Mouse (Mus musculus) midbrain, embryonic 14.5 days (tissue): ENCODE data around the gene Akap6. TPM values are rescaled to one million over a fixed set of nuclear protein-coding genes. Genes with fewer than 3 reads are reported as not detected.
A peak's percentile ranks its signal among the peaks of the same experiment; 100 is the strongest.

Experiments
- ATAC-seq: fragments of 200-750 bp; cut with Nextera tagmentation; 2 replicates; pipeline ENCODE4 v1.8.0; 2017; ENCODE audit warnings: moderate number of reproducible peaks, moderate library complexity; ENCODE audit not compliant: low FRiP score, low TSS enrichment
- DNase-seq: peaks from one replicate; pipeline ENCODE4 v3.0.0-alpha.2; 2015
- H3K27ac ChIP-seq: fragments of 300-500 bp; sonication (generic); replicated peaks from 2 replicates; pipeline ENCODE4 v1.5.1; 2014; ENCODE audit warnings: mild to moderate bottlenecking, low read depth, low read length, moderate library complexity
- H3K27me3 ChIP-seq: fragments of 300-500 bp; sonication (generic); 2 replicates; pipeline ENCODE4 v1.6.1; 2014; ENCODE audit warnings: low read length, control low read depth, mixed read lengths; ENCODE audit not compliant: control insufficient read depth, insufficient read depth
- H3K36me3 ChIP-seq: fragments of 300-500 bp; sonication (generic); 2 replicates; pipeline ENCODE4 v1.6.1; 2014; ENCODE audit warnings: low read length, control low read depth; ENCODE audit not compliant: control insufficient read depth, insufficient read depth
- H3K4me1 ChIP-seq: fragments of 300-500 bp; sonication (generic); 2 replicates; pipeline ENCODE4 v1.6.1; 2014; ENCODE audit warnings: mild to moderate bottlenecking, antibody characterized with exemption, low read length, control low read depth; ENCODE audit not compliant: control insufficient read depth, insufficient read depth
- H3K4me2 ChIP-seq: fragments of 300-500 bp; sonication (generic); 2 replicates; pipeline ENCODE4 v1.6.1; 2014; ENCODE audit warnings: mild to moderate bottlenecking, low read length, moderate library complexity
- H3K4me3 ChIP-seq: fragments of 300-500 bp; sonication (generic); replicated peaks from 2 replicates; pipeline ENCODE4 v1.5.1; 2014; ENCODE audit warnings: low read depth, low read length
- H3K9ac ChIP-seq: fragments of 300-500 bp; sonication (generic); replicated peaks from 2 replicates; pipeline ENCODE4 v1.6.1; 2014; ENCODE audit warnings: mild to moderate bottlenecking, low read length, moderate library complexity
- H3K9me3 ChIP-seq: fragments of 300-500 bp; sonication (generic); 2 replicates; pipeline ENCODE4 v1.6.1; 2016; ENCODE audit warnings: low read length, control low read depth, mixed read lengths; ENCODE audit not compliant: control insufficient read depth
- WGBS: fragments of 180-500 bp; shearing (Covaris S2); extraction: QIAGEN DNeasy Blood & Tissue Kit; methylation state at CpG from one replicate; pipeline ENCODE4 v1.1.7; 2014; 5-methylcytosine and 5-hydroxymethylcytosine counted together
- polyA plus RNA-seq: library from polyadenylated mRNA; unstranded; fragments of >200 nt; fragmentation: Nextera tagmentation; extraction: Ambion mirVana; gene quantifications from 2 replicates; pipeline ENCODE4 v1.2.1, GENCODE M21; 2014

The Akap6 gene
- polyA plus RNA-seq, result 27.2 and 35.2 TPM in 2 replicates

DNA sequence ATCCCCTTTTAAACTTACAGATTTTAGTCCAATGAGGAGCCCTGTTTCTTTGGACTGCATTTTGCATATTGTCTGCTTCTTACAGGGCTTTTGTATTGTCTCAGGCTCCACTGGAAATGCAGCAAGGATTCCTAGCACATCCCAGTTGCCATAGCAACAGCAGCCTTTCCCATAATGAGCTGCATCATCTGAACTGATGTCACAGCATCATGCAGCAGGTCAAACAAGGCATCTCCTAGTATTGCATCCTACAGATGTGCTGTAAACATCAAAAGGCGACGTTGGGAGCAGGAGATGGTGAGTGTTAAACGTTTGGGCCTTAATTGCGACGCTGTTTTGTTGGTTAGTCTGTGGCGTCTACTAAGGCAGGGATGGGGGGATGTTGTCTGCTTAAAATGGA is at the start of gene Akap6:
Gene Akap6, plus strand, starts transcription at position 238 of the 400 bp plus-strand sequence.
- H3K4me2 ChIP-seq, result peak within 1 kb of the TSS; percentile 83
- 3% methylated on average over 6 of the region's 6 CpGs for WGBS
- ATAC-seq (peak; percentile 84), DNase-seq (peak; percentile 98)
- peak within 1 kb of the TSS; percentile 64 for H3K4me3 ChIP-seq
- H3K4me1 ChIP-seq, result peaks cover 31% of the 10 kb centered on the region
- H3K27me3 ChIP-seq, result no peaks in the 10 kb centered on the region
- no peaks in the 10 kb centered on the region for H3K9me3 ChIP-seq
- H3K9ac ChIP-seq, result peak within 1 kb of the TSS; percentile 62
- no peaks in the 10 kb centered on the region for H3K36me3 ChIP-seq
- peak within 1 kb of the TSS; percentile 92 for H3K27ac ChIP-seq

DNA sequence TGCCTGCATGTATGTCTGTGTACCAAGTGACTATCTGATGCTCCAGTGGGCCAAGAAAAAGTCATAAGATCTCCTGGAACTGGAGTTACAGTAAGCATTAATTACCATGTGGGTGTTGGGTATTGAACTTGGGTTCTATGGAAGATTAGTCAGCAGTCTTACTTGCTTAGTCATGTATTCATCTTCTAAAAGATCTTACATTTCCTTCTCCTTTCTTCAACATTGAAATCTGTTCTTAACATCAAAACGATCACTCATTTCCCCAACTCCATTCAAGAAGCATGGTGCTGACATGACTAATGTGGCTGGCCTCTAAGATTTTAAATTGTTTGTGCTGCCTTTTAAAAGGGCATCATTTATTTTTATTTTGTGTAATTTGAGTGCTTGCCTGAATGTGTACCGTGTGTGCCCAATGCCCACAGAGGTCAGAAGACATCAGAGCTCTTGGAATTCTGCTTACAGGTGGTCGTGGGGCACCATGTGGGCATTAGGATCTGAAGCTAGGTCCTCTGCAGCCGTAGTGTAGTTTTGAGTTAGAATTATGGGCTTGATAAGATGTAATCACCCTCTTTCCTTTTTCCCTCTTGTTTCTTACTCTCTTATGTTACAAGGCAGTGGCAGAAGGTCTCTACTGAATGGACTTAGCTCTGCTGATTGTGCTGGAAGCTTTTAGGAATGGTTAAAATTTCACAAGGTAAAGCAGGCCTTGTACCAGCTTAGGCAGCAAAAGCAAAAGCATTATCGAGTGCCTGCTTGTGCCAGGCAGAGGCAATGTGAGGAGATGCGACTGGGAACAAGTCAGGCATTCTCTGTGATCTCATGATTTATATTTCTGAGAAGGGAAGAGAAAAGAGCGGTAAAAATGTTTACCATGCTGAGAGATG is 36.0 kb upstream of the Akap6 start:
- H3K9ac ChIP-seq, result no peak overlapping the region
- DNase-seq, result no peak
- no peaks in the 10 kb centered on the region for H3K9me3 ChIP-seq
- ATAC-seq, result no peak
- no peak overlapping the region for H3K4me3 ChIP-seq
- no peaks in the 10 kb centered on the region for H3K4me1 ChIP-seq
- no peak overlapping the region for H3K4me2 ChIP-seq
- H3K36me3 ChIP-seq, result no peaks in the 10 kb centered on the region
- H3K27ac ChIP-seq, result no peak overlapping the region
- no peaks in the 10 kb centered on the region for H3K27me3 ChIP-seq
- 92% methylated on average over 7 of the region's 7 CpGs for WGBS

DNA sequence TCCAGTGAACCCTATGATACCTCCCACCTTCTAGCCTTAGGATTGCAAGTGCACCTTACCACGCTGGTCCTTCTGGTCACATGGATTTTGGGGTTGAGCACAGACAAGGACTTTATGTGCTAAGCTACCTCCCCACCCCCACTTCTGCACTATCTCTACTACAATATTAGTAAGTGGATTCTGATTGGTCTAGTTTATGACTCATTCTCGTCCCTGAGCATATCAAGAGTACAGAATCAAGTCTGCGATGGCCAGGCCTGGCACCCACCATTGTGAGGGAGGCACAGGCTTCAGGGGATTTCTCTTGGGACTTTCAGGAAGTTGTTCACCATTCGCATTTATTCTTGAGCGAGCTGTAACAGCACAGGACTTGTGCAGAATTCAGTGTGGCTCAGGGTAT is 34.2 kb upstream of the Akap6 start:
- H3K4me1 ChIP-seq, result no peaks in the 10 kb centered on the region
- H3K36me3 ChIP-seq, result no peaks in the 10 kb centered on the region
- H3K9ac ChIP-seq, result no peak overlapping the region
- no peak overlapping the region for H3K4me3 ChIP-seq
- no peak for ATAC-seq
- H3K4me2 ChIP-seq, result no peak overlapping the region
- no peak for DNase-seq
- H3K9me3 ChIP-seq, result no peaks in the 10 kb centered on the region
- no peak overlapping the region for H3K27ac ChIP-seq
- 86% methylated on average over 5 of the region's 5 CpGs for WGBS
- no peaks in the 10 kb centered on the region for H3K27me3 ChIP-seq

DNA sequence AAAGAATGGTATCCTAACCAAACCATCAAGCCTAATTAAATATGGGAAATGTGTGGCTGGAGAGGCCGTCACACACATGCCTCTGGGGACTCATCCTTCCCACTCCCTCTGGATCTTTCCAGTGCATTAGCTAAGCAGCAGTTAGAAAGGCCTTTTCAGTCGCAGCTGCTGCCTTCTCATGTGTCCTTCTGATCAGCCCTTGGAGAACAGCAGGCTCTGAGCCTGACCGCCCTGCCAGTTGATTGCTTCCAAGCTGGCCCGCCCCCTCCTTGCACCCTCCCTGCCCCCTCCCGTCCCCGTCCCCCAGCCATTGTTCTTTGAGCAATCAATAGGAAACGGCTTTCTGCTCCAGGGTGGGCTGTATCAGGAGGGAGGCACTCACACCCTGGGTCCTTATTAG is 27.7 kb upstream of the Akap6 start:
- Histone ChIP-seq H3K9ac (no peak overlapping the region), H3K4me3 (no peak overlapping the region), H3K4me1 (peaks cover 8% of the 10 kb centered on the region), H3K36me3 (no peaks in the 10 kb centered on the region), H3K9me3 (no peaks in the 10 kb centered on the region), H3K27me3 (no peaks in the 10 kb centered on the region), H3K27ac (peak overlapping the region; percentile 22), H3K4me2 (no peak overlapping the region)
- 1% methylated on average over 7 of the region's 7 CpGs for WGBS
- DNase-seq, result peak; percentile 72
- ATAC-seq, result peak; percentile 83

DNA sequence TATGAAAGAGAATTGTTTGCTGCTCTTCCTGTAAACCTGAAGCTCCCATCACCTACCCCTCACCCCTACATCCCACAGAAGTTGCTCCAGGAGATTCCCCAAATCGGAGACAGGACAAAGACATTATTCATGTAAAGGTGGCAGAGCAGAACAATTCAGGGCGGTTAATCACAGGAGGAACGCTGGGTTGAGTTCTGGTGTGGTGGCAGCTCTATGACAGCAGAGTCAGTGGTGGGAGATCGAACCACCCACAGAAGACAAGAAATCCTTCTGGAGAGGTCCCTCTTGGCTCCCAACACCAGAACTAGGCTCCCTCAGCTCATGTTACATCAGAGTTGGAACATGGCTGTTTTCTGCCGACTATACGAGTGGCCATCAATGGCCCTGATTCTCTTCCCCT is 27.2 kb upstream of the Akap6 start:
- Histone ChIP-seq H3K9ac (no peak overlapping the region), H3K4me2 (no peak overlapping the region), H3K27me3 (no peaks in the 10 kb centered on the region), H3K9me3 (no peaks in the 10 kb centered on the region), H3K4me1 (peaks cover 8% of the 10 kb centered on the region), H3K27ac (peak overlapping the region; percentile 22), H3K4me3 (no peak overlapping the region), H3K36me3 (no peaks in the 10 kb centered on the region)
- WGBS, result 21% methylated on average over 6 of the region's 6 CpGs
- no peak for DNase-seq
- no peak for ATAC-seq

DNA sequence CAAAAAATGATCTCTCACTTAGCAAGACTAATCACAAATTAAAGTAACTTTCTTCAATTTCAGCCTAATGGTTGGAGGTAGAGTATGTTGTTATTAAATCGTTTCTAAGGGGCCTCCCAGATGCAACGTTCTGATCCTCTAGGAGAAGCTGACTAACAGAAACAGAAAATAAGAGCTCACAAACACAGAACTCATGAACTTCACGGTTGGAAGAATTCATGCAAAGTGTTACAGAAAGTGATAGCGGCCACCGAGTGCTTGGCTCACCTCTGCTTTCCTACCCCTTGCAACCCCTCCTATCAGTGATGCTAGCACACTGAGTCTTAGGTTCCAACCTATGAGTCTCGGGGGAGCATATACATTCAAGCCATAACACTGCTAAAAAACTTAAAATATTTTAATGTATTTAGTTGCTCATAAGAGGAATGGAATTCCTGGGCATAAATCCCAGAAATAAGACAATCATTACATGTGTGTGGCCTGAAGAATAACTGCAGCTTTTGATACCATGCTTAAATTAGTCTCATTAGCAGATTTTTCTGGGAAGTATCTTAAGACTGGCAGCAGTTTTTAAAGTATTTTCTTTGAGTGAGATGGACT is 25.7 kb upstream of the Akap6 start:
- Histone ChIP-seq H3K4me2 (no peak overlapping the region), H3K36me3 (no peaks in the 10 kb centered on the region), H3K4me1 (peaks cover 8% of the 10 kb centered on the region), H3K9me3 (no peaks in the 10 kb centered on the region), H3K27me3 (no peaks in the 10 kb centered on the region), H3K4me3 (no peak overlapping the region), H3K9ac (no peak overlapping the region), H3K27ac (no peak overlapping the region)
- no peak for DNase-seq
- 86% methylated on average over 6 of the region's 6 CpGs for WGBS
- no peak for ATAC-seq

DNA sequence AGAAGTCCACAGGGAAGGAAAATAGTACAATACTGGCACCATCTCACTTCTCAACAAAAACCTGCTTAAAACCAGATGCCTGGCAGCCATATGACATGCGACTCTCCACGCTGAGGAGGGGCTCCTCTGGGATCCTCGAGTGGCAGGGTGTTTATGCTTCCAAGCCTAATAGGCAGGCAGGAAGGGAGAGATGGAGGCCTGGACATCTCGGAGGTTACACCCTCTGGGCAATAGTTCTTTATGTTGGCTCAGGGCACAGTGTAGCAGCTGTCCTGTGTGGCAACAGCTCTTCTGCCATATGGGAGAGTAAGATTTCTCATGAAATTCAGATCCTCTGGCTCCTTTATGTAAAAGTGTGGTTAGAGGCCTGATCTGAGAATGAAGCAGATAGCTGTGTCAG is 24.2 kb upstream of the Akap6 start:
- Histone ChIP-seq H3K4me2 (no peak overlapping the region), H3K27me3 (no peaks in the 10 kb centered on the region), H3K9me3 (no peaks in the 10 kb centered on the region), H3K4me3 (no peak overlapping the region), H3K27ac (0 out of 2 replicates have a peak overlapping the region, but pooled peaks have one; percentile 45), H3K36me3 (no peaks in the 10 kb centered on the region), H3K4me1 (peaks cover 8% of the 10 kb centered on the region), H3K9ac (no peak overlapping the region)
- ATAC-seq (peak; percentile 55; the same call in 1 of the 2 replicates), DNase-seq (peak; percentile 45)
- 17% methylated on average over 4 of the region's 4 CpGs for WGBS

DNA sequence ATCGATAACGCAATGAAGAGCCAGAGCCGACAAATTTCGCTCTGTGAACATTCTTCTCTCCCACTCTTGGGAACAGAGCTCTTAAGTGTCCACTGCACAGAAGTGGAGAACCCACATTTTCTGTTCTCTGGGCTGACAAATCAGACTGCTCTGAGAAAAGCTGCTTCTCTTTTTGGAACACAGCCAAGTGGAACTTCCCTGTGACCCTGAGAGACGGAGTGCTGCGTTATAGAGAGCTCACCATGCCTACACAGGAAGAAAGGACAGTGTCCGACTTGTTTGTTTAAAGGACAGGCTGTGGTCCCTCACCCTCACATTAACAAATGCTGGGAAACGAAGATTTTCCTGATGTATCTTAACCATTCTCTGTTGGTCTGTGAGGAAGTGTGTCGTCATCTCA is 11.8 kb upstream of the Akap6 start:
- 68% methylated on average over 9 of the region's 9 CpGs for WGBS
- DNase-seq (peak; percentile 36), ATAC-seq (no peak)
- Histone ChIP-seq H3K36me3 (no peaks in the 10 kb centered on the region), H3K4me1 (no peaks in the 10 kb centered on the region), H3K4me3 (no peak overlapping the region), H3K27me3 (no peaks in the 10 kb centered on the region), H3K9ac (no peak overlapping the region), H3K9me3 (no peaks in the 10 kb centered on the region), H3K27ac (no peak overlapping the region), H3K4me2 (no peak overlapping the region)

DNA sequence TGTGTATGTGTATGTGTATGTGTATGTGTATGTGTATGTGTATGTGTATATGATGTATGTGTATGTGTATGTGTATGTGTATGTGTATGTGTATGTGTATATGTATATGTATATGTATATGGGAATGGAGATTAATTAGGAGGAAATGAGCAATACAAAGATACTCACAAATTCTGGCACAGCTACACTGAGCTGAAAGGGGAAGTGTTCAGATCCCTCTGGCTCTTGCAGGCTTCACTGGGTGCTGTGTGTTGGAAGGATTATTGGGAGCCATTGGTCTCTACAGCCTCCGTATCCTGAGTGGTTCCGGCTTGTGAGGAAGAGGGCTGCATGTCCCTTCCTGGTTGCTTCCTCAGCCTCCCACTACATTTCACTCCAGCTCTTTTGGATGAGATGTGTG is 10.5 kb upstream of the Akap6 start:
- no peaks in the 10 kb centered on the region for H3K9me3 ChIP-seq
- no peaks in the 10 kb centered on the region for H3K4me1 ChIP-seq
- DNase-seq, result no peak
- no peaks in the 10 kb centered on the region for H3K27me3 ChIP-seq
- H3K36me3 ChIP-seq, result no peaks in the 10 kb centered on the region
- 93% methylated on average over 2 of the region's 2 CpGs for WGBS
- no peak overlapping the region for H3K27ac ChIP-seq
- no peak overlapping the region for H3K4me2 ChIP-seq
- no peak overlapping the region for H3K4me3 ChIP-seq
- no peak overlapping the region for H3K9ac ChIP-seq
- no peak for ATAC-seq
